Mouse (Mus musculus) B cell, adult 2 months (primary cell): ENCODE results near the gene S100a14.

Experiments used
- DNase-seq, 2 experiments: peaks; one replicate each; pipeline ENCODE4 v3.0.0; 2022

The S100a14 gene

GRCm38 (mm10) chr3:90525421-90525820, 1.2 kb upstream of the S100a14 start:
- peak; percentile 32 to 43 for DNase-seq

- no peak for DNase-seq
Observed at GRCm38 (mm10) chr3:90526076-90526475, 580 bp upstream of the S100a14 start.

- DNase-seq = no peak
Observed at GRCm38 (mm10) chr3:90527291-90527873, 726 bp downstream of the S100a14 start.

GRCm38 (mm10) chr3:90531713-90532112, 5.1 kb downstream of the S100a14 start:
- no peak for DNase-seq

GRCm38 (mm10) chr3:90535446-90535845, 8.8 kb downstream of the S100a14 start:
- DNase-seq = no peak

GRCm38 (mm10) chr3:90537141-90537904, 10.7 kb downstream of the S100a14 start, which contains the start of gene S100a16:
TSS of gene S100a16 (plus strand) at chr3:90537254.
- no peak for DNase-seq

GRCm38 (mm10) chr3:90537905-90538296, 11.2 kb downstream of the S100a14 start:
- DNase-seq = no peak

- no peak for DNase-seq
Observed at GRCm38 (mm10) chr3:90540904-90541303, 14.2 kb downstream of the S100a14 start.

- no peak for DNase-seq
Observed at GRCm38 (mm10) chr3:90549676-90550420, 23.2 kb downstream of the S100a14 start.

GRCm38 (mm10) chr3:90550421-90550790, 23.8 kb downstream of the S100a14 start:
- DNase-seq = no peak

GRCm38 (mm10) chr3:90552231-90552630, 25.6 kb downstream of the S100a14 start:
- DNase-seq = no peak

GRCm38 (mm10) chr3:90555954-90556353, 29.3 kb downstream of the S100a14 start:
- DNase-seq = no peak

- DNase-seq = no peak
Observed at GRCm38 (mm10) chr3:90560008-90560628, 33.5 kb downstream of the S100a14 start, which contains the start of gene S100a3. TSS of gene S100a3 (plus strand) at chr3:90560578.

GRCm38 (mm10) chr3:90574691-90575090, 48.0 kb downstream of the S100a14 start:
- no peak for DNase-seq

GRCm38 (mm10) chr3:90575320-90575719, 48.7 kb downstream of the S100a14 start:
- no peak for DNase-seq

- no peak for DNase-seq
Observed at GRCm38 (mm10) chr3:90576351-90577001, 49.8 kb downstream of the S100a14 start.
